Mouse (Mus musculus): ENCODE measurements around the gene Cacng6. TPM values are rescaled to one million over a fixed set of nuclear protein-coding genes. Genes with fewer than 3 reads are reported as not detected.
A peak's percentile ranks its signal among the peaks of the same experiment; 100 is the strongest.

The Cacng6 gene
- polyA plus RNA-seq, 1 experiment from 2014 or later: 0.44 TPM

DNA sequence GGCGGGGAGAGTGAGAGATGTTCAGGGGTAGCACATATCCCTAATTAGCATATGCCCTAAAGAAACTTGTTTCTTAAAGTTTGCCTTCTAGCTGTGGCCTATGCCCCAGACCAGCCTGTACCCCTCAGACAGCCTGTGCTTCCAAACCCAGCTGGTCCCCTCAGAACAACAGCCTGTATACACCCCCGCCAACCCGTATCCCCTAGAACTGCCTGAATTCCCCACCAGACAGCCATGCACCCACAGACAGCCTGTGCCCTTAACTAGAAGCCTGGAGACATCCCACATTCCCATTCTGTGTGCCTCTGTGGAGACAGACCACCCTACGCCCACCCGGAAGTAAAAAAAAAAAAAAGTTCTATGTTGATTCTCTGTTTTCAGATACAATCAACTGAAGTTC, 1.1 kb downstream of the Cacng6 start:
- Histone ChIP-seq H3K9ac (ENCODE audit: low read length) (no peak overlapping the region), H3K36me3 (ENCODE audit: control insufficient read depth, insufficient read depth, low read length) (no peaks in the 10 kb centered on the region), H3K4me3 (ENCODE audit: low read depth, low read length) (no peak overlapping the region), H3K27ac (ENCODE audit: low read depth, low read length) (no peak overlapping the region), H3K4me1 (replicated peaks; ENCODE audit: control insufficient read depth, insufficient read depth, low read length) (peaks cover 8% of the 10 kb centered on the region; the same call in 1 of the 2 replicates), H3K9me3 (ENCODE audit: control insufficient read depth, low read length) (no peaks in the 10 kb centered on the region), H3K4me2 (ENCODE audit: low read depth, low read length, severe bottlenecking) (no peak overlapping the region), H3K27me3 (ENCODE audit: control insufficient read depth, insufficient read depth, low read length) (peaks cover 14% of the 10 kb centered on the region)
- WGBS: 91% methylated on average over 5 of the region's 5 CpGs
- DNase-seq (ENCODE audit: low spot score) (no peak), ATAC-seq (replicated peaks; ENCODE audit: low FRiP score) (no peak)

DNA sequence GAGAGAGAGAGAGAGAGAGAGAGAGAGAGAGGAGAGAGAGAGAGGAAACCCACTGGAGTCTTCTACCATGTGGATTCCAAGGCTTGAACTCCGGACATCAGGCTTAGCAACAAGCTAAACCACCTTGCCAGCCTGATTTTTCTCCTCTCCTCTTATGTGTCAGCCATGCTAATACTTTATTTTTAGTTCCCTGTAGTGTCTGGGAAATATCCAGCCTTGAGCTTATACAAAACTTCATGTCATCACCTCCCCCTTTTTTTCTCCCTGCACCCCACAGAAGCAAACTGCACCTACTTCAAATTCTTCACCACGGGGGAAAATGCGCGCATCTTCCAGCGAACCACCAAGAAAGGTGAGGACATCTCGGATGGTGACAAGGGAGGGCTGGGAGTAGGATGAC, 6.2 kb downstream of the Cacng6 start:
- Histone ChIP-seq H3K27me3 (ENCODE audit: control insufficient read depth, insufficient read depth, low read length) (no peaks in the 10 kb centered on the region), H3K9ac (ENCODE audit: low read length) (no peak overlapping the region), H3K27ac (ENCODE audit: low read depth, low read length) (no peak overlapping the region), H3K9me3 (ENCODE audit: control insufficient read depth, low read length) (no peaks in the 10 kb centered on the region), H3K4me2 (ENCODE audit: low read depth, low read length, severe bottlenecking) (no peak overlapping the region), H3K4me1 (replicated peaks; ENCODE audit: control insufficient read depth, insufficient read depth, low read length) (no peaks in the 10 kb centered on the region), H3K4me3 (ENCODE audit: low read depth, low read length) (no peak overlapping the region), H3K36me3 (ENCODE audit: control insufficient read depth, insufficient read depth, low read length) (no peaks in the 10 kb centered on the region)
- WGBS: 88% methylated on average over 6 of the region's 6 CpGs
- ATAC-seq (replicated peaks; ENCODE audit: low FRiP score) (no peak), DNase-seq (ENCODE audit: low spot score) (no peak)

DNA sequence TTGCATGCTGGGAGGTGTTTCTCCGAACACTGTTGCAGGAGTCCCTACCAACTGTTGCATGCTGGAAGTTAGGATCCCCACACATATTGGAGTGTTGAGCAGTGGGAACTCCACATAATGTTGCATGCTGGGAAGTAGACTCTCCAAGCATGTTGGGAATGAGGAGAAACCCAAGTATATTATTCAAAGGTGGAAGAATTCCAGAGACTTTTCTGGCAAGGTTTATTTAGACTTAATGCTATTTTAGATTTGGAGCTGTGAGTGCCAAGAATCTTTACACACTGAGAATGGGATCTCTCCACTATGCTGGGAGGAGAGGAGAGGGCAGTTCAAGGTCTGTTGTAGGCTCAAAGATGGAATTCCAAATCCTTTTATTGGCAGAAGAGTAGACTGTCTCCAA, 8.1 kb downstream of the Cacng6 start:
- ATAC-seq (replicated peaks; ENCODE audit: low FRiP score) (no peak), DNase-seq (ENCODE audit: low spot score) (no peak)
- Histone ChIP-seq H3K9me3 (ENCODE audit: control insufficient read depth, low read length) (no peaks in the 10 kb centered on the region), H3K4me1 (replicated peaks; ENCODE audit: control insufficient read depth, insufficient read depth, low read length) (no peaks in the 10 kb centered on the region), H3K27ac (ENCODE audit: low read depth, low read length) (no peak overlapping the region), H3K9ac (ENCODE audit: low read length) (no peak overlapping the region), H3K4me3 (ENCODE audit: low read depth, low read length) (no peak overlapping the region), H3K27me3 (ENCODE audit: control insufficient read depth, insufficient read depth, low read length) (no peaks in the 10 kb centered on the region), H3K4me2 (ENCODE audit: low read depth, low read length, severe bottlenecking) (no peak overlapping the region), H3K36me3 (ENCODE audit: control insufficient read depth, insufficient read depth, low read length) (no peaks in the 10 kb centered on the region)
- WGBS: 94% methylated on average over 1 of the region's 1 CpGs

DNA sequence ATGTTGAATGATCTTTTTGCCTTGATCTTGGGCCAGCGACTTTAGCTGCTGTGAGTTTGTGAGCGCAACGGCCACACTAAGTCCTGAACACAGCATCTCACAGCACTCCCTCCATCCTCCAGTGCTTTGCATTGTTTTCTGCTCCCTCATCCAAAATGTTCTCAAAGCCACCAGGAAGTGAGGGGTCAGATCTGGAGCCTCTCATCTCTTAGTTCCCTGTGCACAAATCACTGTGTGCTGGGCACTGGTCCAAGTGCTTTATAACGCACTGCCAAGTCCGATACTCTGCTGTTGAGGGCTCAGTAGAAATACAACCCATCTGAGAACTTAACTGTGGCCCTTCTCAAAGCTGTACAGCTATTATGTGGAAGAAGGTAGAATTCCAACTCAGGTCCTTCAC, 13.9 kb downstream of the Cacng6 start:
- 73% methylated on average over 5 of the region's 5 CpGs for WGBS

DNA sequence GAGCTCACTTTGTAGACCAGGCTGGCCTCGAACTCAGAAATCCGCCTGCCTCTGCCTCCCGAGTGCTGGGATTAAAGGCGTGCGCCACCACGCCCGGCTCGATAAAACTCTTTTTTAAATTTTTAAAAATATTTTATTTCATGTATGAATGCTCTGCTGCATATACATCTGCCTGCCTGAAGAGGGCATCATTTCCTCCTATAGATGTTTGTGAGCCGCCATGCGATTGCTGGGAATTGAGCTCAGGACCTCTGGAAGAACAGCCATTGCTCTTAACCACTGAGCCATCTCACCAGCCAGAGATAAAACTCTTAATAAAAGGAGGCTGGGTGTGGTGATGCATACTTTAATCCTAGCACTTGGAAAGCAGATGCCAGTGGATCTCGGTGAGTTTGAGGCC, 16.0 kb downstream of the Cacng6 start:
- no peak overlapping the region for H3K9ac ChIP-seq (ENCODE audit: low read length)
- no peak overlapping the region for H3K4me3 ChIP-seq (ENCODE audit: low read depth, low read length)
- no peaks in the 10 kb centered on the region for H3K9me3 ChIP-seq (ENCODE audit: control insufficient read depth, low read length)
- H3K36me3 ChIP-seq (ENCODE audit: control insufficient read depth, insufficient read depth, low read length): no peaks in the 10 kb centered on the region
- no peaks in the 10 kb centered on the region for H3K27me3 ChIP-seq (ENCODE audit: control insufficient read depth, insufficient read depth, low read length)
- ATAC-seq (replicated peaks; ENCODE audit: low FRiP score): no peak
- 87% methylated on average over 11 of the region's 11 CpGs for WGBS
- no peaks in the 10 kb centered on the region for H3K4me1 ChIP-seq (replicated peaks; ENCODE audit: control insufficient read depth, insufficient read depth, low read length)
- DNase-seq (ENCODE audit: low spot score): no peak
- no peak overlapping the region for H3K4me2 ChIP-seq (ENCODE audit: low read depth, low read length, severe bottlenecking)
- H3K27ac ChIP-seq (ENCODE audit: low read depth, low read length): no peak overlapping the region

More for the DNA sequence above, 13.9 kb downstream of the Cacng6 start:
- peak; percentile 22 for DNase-seq (ENCODE audit: low spot score)
- Histone ChIP-seq H3K4me1 (replicated peaks; ENCODE audit: control insufficient read depth, insufficient read depth, low read length) (no peaks in the 10 kb centered on the region), H3K4me2 (ENCODE audit: low read depth, low read length, severe bottlenecking) (no peak overlapping the region), H3K36me3 (ENCODE audit: control insufficient read depth, insufficient read depth, low read length) (no peaks in the 10 kb centered on the region), H3K9ac (ENCODE audit: low read length) (no peak overlapping the region), H3K27me3 (ENCODE audit: control insufficient read depth, insufficient read depth, low read length) (no peaks in the 10 kb centered on the region), H3K4me3 (ENCODE audit: low read depth, low read length) (no peak overlapping the region), H3K9me3 (ENCODE audit: control insufficient read depth, low read length) (no peaks in the 10 kb centered on the region), H3K27ac (ENCODE audit: low read depth, low read length) (no peak overlapping the region)
- no peak for ATAC-seq (replicated peaks; ENCODE audit: low FRiP score)

DNA sequence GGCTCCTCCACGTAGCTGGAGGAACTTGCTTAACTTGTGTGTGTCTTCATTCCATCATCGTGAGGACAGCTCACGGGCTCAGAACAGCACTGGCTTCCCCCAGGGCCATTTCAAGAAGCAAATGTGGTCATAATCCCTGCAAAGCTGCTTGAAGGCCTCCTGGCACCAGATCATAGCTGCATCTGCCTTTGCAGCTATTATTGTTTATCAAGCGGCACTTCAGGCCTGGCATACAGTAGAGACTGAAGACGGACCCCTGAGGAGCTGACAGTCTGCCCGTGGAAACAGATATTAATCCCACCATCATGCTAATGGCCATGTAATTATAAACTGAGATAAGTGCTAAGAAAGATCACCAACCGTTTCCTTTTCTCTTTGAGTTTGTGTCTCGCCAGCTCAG, 16.5 kb downstream of the Cacng6 start:
- no peaks in the 10 kb centered on the region for H3K4me1 ChIP-seq (replicated peaks; ENCODE audit: control insufficient read depth, insufficient read depth, low read length)
- H3K9me3 ChIP-seq (ENCODE audit: control insufficient read depth, low read length): no peaks in the 10 kb centered on the region
- H3K4me3 ChIP-seq (ENCODE audit: low read depth, low read length): no peak overlapping the region
- H3K27me3 ChIP-seq (ENCODE audit: control insufficient read depth, insufficient read depth, low read length): no peaks in the 10 kb centered on the region
- ATAC-seq (replicated peaks; ENCODE audit: low FRiP score): no peak
- no peak overlapping the region for H3K27ac ChIP-seq (ENCODE audit: low read depth, low read length)
- WGBS: 82% methylated on average over 8 of the region's 8 CpGs
- no peaks in the 10 kb centered on the region for H3K36me3 ChIP-seq (ENCODE audit: control insufficient read depth, insufficient read depth, low read length)
- H3K4me2 ChIP-seq (ENCODE audit: low read depth, low read length, severe bottlenecking): no peak overlapping the region
- no peak for DNase-seq (ENCODE audit: low spot score)
- no peak overlapping the region for H3K9ac ChIP-seq (ENCODE audit: low read length)

DNA sequence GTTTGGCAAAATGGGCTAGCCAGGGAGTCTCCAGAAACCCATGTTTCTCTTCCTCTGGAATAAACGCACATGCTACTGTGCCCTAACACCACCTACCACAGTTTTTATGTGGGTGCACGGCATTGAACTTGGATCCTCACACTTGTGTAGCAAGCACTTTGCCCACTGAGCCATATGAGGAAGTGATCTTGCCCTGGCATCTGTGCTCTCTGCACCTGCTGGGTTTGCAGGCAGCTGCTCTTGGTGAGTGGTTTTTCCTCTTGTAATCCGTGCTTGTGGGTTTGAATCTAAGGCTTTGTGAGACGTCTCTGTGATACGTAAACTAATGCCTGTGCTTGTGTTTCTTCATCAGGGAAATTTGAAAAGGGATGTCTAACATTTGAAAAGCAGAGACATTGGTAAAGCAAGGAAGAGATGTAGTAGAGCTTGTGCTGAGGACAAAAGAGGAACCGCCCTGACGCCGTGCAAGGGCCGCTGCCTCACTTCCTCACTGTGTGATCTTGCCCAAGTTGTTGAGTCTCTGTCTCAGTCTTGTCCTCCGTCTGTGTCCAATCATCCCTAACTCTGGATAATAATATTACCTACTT, 18.6 kb downstream of the Cacng6 start:
- Histone ChIP-seq H3K27ac (ENCODE audit: low read depth, low read length) (no peak overlapping the region), H3K4me1 (replicated peaks; ENCODE audit: control insufficient read depth, insufficient read depth, low read length) (no peaks in the 10 kb centered on the region), H3K36me3 (ENCODE audit: control insufficient read depth, insufficient read depth, low read length) (no peaks in the 10 kb centered on the region), H3K4me3 (ENCODE audit: low read depth, low read length) (no peak overlapping the region), H3K9me3 (ENCODE audit: control insufficient read depth, low read length) (no peaks in the 10 kb centered on the region), H3K27me3 (ENCODE audit: control insufficient read depth, insufficient read depth, low read length) (no peaks in the 10 kb centered on the region), H3K9ac (ENCODE audit: low read length) (no peak overlapping the region), H3K4me2 (ENCODE audit: low read depth, low read length, severe bottlenecking) (no peak overlapping the region)
- WGBS: 84% methylated on average over 10 of the region's 10 CpGs
- ATAC-seq (replicated peaks; ENCODE audit: low FRiP score): no peak
- no peak for DNase-seq (ENCODE audit: low spot score)

DNA sequence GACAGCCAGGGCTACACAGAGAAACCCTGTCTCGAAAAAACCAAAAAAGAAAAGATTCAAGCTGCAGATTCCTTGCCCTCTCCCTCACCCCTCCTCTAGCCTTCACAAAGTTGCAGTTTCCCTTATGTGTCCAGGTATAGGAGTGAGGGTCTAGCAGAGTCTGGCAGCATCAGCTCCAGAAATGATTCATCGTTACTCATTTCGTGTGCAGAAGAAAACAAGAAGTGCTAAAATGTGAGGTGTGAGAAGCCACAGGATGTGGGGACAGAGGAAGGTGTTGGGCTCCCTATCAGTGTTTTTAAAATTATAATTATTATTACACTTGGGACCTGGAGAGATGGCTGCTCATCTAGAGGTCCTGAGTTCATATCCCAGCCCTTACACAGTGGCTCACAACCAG, 20.7 kb downstream of the Cacng6 start:
- WGBS: 94% methylated on average over 3 of the region's 3 CpGs
- Histone ChIP-seq H3K4me2 (ENCODE audit: low read depth, low read length, severe bottlenecking) (no peak overlapping the region), H3K4me1 (replicated peaks; ENCODE audit: control insufficient read depth, insufficient read depth, low read length) (no peaks in the 10 kb centered on the region), H3K9ac (ENCODE audit: low read length) (no peak overlapping the region), H3K27me3 (ENCODE audit: control insufficient read depth, insufficient read depth, low read length) (no peaks in the 10 kb centered on the region), H3K36me3 (ENCODE audit: control insufficient read depth, insufficient read depth, low read length) (no peaks in the 10 kb centered on the region), H3K9me3 (ENCODE audit: control insufficient read depth, low read length) (no peaks in the 10 kb centered on the region), H3K4me3 (ENCODE audit: low read depth, low read length) (no peak overlapping the region), H3K27ac (ENCODE audit: low read depth, low read length) (no peak overlapping the region)
- DNase-seq (ENCODE audit: low spot score) (no peak), ATAC-seq (replicated peaks; ENCODE audit: low FRiP score) (no peak)

DNA sequence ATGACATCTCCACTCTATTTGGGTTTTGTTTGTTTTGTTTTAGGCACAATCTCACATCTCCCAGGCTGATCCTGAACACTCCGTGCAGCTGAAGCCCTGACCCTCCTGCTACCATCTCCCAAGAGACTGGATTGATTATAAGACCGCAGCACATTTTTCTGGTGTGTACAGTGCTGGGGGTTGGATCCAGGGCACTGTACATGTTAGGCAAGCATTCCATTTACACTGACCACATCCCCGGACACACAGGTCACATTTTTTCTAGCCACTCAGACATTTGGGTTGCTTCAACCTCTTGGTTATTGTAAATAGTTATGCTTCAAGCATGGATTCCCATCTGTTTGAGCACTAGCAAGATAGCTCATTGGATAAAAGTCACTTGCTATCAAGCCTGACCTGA, 22.6 kb downstream of the Cacng6 start:
- Histone ChIP-seq H3K9me3 (ENCODE audit: control insufficient read depth, low read length) (no peaks in the 10 kb centered on the region), H3K36me3 (ENCODE audit: control insufficient read depth, insufficient read depth, low read length) (no peaks in the 10 kb centered on the region), H3K4me2 (ENCODE audit: low read depth, low read length, severe bottlenecking) (no peak overlapping the region), H3K27ac (ENCODE audit: low read depth, low read length) (no peak overlapping the region), H3K4me3 (ENCODE audit: low read depth, low read length) (no peak overlapping the region), H3K9ac (ENCODE audit: low read length) (no peak overlapping the region), H3K4me1 (replicated peaks; ENCODE audit: control insufficient read depth, insufficient read depth, low read length) (no peaks in the 10 kb centered on the region), H3K27me3 (ENCODE audit: control insufficient read depth, insufficient read depth, low read length) (no peaks in the 10 kb centered on the region)
- ATAC-seq (replicated peaks; ENCODE audit: low FRiP score) (no peak), DNase-seq (ENCODE audit: low spot score) (no peak)
- WGBS: 79% methylated on average over 3 of the region's 3 CpGs

Data from forebrain, embryonic 11.5 days (tissue).